Mouse (Mus musculus): Measurements from ENCODE around the gene Glis3. TPM values are rescaled to one million over a fixed set of nuclear protein-coding genes. Genes with fewer than 3 reads are reported as not detected.

Glis3 gene
- polyA plus RNA-seq, 1 experiment from 2014 or later = 3.8 TPM

- no peaks in the 10 kb centered on the region for H3K36me3 ChIP-seq
- H3K27me3 ChIP-seq = no peaks in the 10 kb centered on the region
- ATAC-seq (ENCODE audit: insufficient number of reproducible peaks, insufficient read depth, low FRiP score, low TSS enrichment, low read depth) = no peak
- H3K9ac ChIP-seq (replicated peaks) = no peak overlapping the region
- H3K4me3 ChIP-seq (replicated peaks) = no peak overlapping the region
- no peak overlapping the region for H3K4me2 ChIP-seq
- H3K4me1 ChIP-seq (replicated peaks) = peaks cover 17% of the 10 kb centered on the region
- no peak overlapping the region for H3K27ac ChIP-seq
- H3K9me3 ChIP-seq = no peaks in the 10 kb centered on the region
- 88% methylated on average over 6 of the region's 6 CpGs for WGBS
Measured at GRCm38 (mm10) chr19:28478055-28478454, 201.8 kb downstream of the Glis3 start.

- H3K4me1 ChIP-seq (replicated peaks) = peaks cover 17% of the 10 kb centered on the region
- H3K27me3 ChIP-seq = no peaks in the 10 kb centered on the region
- no peaks in the 10 kb centered on the region for H3K9me3 ChIP-seq
- H3K4me3 ChIP-seq (replicated peaks) = no peak overlapping the region
- ATAC-seq (ENCODE audit: insufficient number of reproducible peaks, insufficient read depth, low FRiP score, low TSS enrichment, low read depth) = no peak
- H3K27ac ChIP-seq = no peak overlapping the region
- H3K4me2 ChIP-seq = no peak overlapping the region
- H3K9ac ChIP-seq (replicated peaks) = no peak overlapping the region
- H3K36me3 ChIP-seq = no peaks in the 10 kb centered on the region
- WGBS = 56% methylated on average over 6 of the region's 6 CpGs
Measured at GRCm38 (mm10) chr19:28477326-28477863, 202.5 kb downstream of the Glis3 start.

GRCm38 (mm10) chr19:28473621-28474020, 206.3 kb downstream of the Glis3 start:
- Histone ChIP-seq H3K4me1 (replicated peaks) (peaks cover 17% of the 10 kb centered on the region), H3K9ac (replicated peaks) (no peak overlapping the region), H3K36me3 (no peaks in the 10 kb centered on the region), H3K27me3 (no peaks in the 10 kb centered on the region), H3K4me3 (replicated peaks) (no peak overlapping the region), H3K9me3 (no peaks in the 10 kb centered on the region), H3K27ac (no peak overlapping the region), H3K4me2 (no peak overlapping the region)
- ATAC-seq (ENCODE audit: insufficient number of reproducible peaks, insufficient read depth, low FRiP score, low TSS enrichment, low read depth) = no peak
- 90% methylated on average over 5 of the region's 5 CpGs for WGBS

GRCm38 (mm10) chr19:28471144-28471543, 208.7 kb downstream of the Glis3 start:
- Histone ChIP-seq H3K4me1 (replicated peaks) (peaks cover 6% of the 10 kb centered on the region), H3K9me3 (no peaks in the 10 kb centered on the region), H3K9ac (replicated peaks) (no peak overlapping the region), H3K4me3 (replicated peaks) (no peak overlapping the region), H3K27me3 (no peaks in the 10 kb centered on the region), H3K4me2 (no peak overlapping the region), H3K36me3 (no peaks in the 10 kb centered on the region), H3K27ac (no peak overlapping the region)
- ATAC-seq (ENCODE audit: insufficient number of reproducible peaks, insufficient read depth, low FRiP score, low TSS enrichment, low read depth) = no peak
- 65% methylated on average over 7 of the region's 8 CpGs for WGBS

- Histone ChIP-seq H3K9me3 (no peaks in the 10 kb centered on the region), H3K27me3 (no peaks in the 10 kb centered on the region), H3K4me1 (replicated peaks) (peaks cover 18% of the 10 kb centered on the region), H3K4me2 (no peak overlapping the region), H3K4me3 (replicated peaks) (no peak overlapping the region), H3K36me3 (no peaks in the 10 kb centered on the region), H3K9ac (replicated peaks) (no peak overlapping the region), H3K27ac (no peak overlapping the region)
- 33% methylated on average over 5 of the region's 5 CpGs for WGBS
- ATAC-seq (ENCODE audit: insufficient number of reproducible peaks, insufficient read depth, low FRiP score, low TSS enrichment, low read depth) = no peak
Measured at GRCm38 (mm10) chr19:28465779-28466178, 214.1 kb downstream of the Glis3 start.

GRCm38 (mm10) chr19:28454331-28454730, 225.5 kb downstream of the Glis3 start:
- Histone ChIP-seq H3K36me3 (no peaks in the 10 kb centered on the region), H3K9me3 (no peaks in the 10 kb centered on the region), H3K4me3 (replicated peaks) (no peak overlapping the region), H3K4me2 (no peak overlapping the region), H3K27me3 (no peaks in the 10 kb centered on the region), H3K27ac (no peak overlapping the region), H3K4me1 (replicated peaks) (peaks cover 18% of the 10 kb centered on the region), H3K9ac (replicated peaks) (no peak overlapping the region)
- no peak for ATAC-seq (ENCODE audit: insufficient number of reproducible peaks, insufficient read depth, low FRiP score, low TSS enrichment, low read depth)
- 91% methylated on average over 8 of the region's 8 CpGs for WGBS

GRCm38 (mm10) chr19:28452951-28453520, 226.8 kb downstream of the Glis3 start:
- H3K9ac ChIP-seq (replicated peaks) = no peak overlapping the region
- no peak overlapping the region for H3K27ac ChIP-seq
- H3K4me2 ChIP-seq = peak overlapping the region; percentile 29; the same call in 1 of the 2 replicates
- H3K36me3 ChIP-seq = no peaks in the 10 kb centered on the region
- no peak for ATAC-seq (ENCODE audit: insufficient number of reproducible peaks, insufficient read depth, low FRiP score, low TSS enrichment, low read depth)
- no peaks in the 10 kb centered on the region for H3K27me3 ChIP-seq
- WGBS = 24% methylated on average over 12 of the region's 12 CpGs
- H3K4me3 ChIP-seq (replicated peaks) = no peak overlapping the region
- peaks cover 28% of the 10 kb centered on the region for H3K4me1 ChIP-seq (replicated peaks)
- H3K9me3 ChIP-seq = no peaks in the 10 kb centered on the region

GRCm38 (mm10) chr19:28448811-28449210, 231.1 kb downstream of the Glis3 start:
- Histone ChIP-seq H3K9ac (replicated peaks) (no peak overlapping the region), H3K9me3 (no peaks in the 10 kb centered on the region), H3K27ac (no peak overlapping the region), H3K36me3 (no peaks in the 10 kb centered on the region), H3K4me1 (replicated peaks) (peaks cover 32% of the 10 kb centered on the region), H3K4me3 (replicated peaks) (no peak overlapping the region), H3K27me3 (no peaks in the 10 kb centered on the region), H3K4me2 (no peak overlapping the region)
- ATAC-seq (ENCODE audit: insufficient number of reproducible peaks, insufficient read depth, low FRiP score, low TSS enrichment, low read depth) = no peak
- 70% methylated on average over 4 of the region's 4 CpGs for WGBS

GRCm38 (mm10) chr19:28442161-28442560, 237.7 kb downstream of the Glis3 start:
- H3K27me3 ChIP-seq = no peaks in the 10 kb centered on the region
- no peak for ATAC-seq (ENCODE audit: insufficient number of reproducible peaks, insufficient read depth, low FRiP score, low TSS enrichment, low read depth)
- no peak overlapping the region for H3K9ac ChIP-seq (replicated peaks)
- no peaks in the 10 kb centered on the region for H3K4me1 ChIP-seq (replicated peaks)
- H3K9me3 ChIP-seq = no peaks in the 10 kb centered on the region
- H3K4me3 ChIP-seq (replicated peaks) = no peak overlapping the region
- no peak overlapping the region for H3K4me2 ChIP-seq
- no peak overlapping the region for H3K27ac ChIP-seq
- no peaks in the 10 kb centered on the region for H3K36me3 ChIP-seq
- 87% methylated on average over 4 of the region's 4 CpGs for WGBS

GRCm38 (mm10) chr19:28436457-28437148, 243.3 kb downstream of the Glis3 start:
- Histone ChIP-seq H3K9me3 (no peaks in the 10 kb centered on the region), H3K4me1 (replicated peaks) (no peaks in the 10 kb centered on the region), H3K27me3 (no peaks in the 10 kb centered on the region), H3K4me2 (no peak overlapping the region), H3K36me3 (no peaks in the 10 kb centered on the region), H3K9ac (replicated peaks) (no peak overlapping the region), H3K4me3 (replicated peaks) (no peak overlapping the region), H3K27ac (no peak overlapping the region)
- no peak for ATAC-seq (ENCODE audit: insufficient number of reproducible peaks, insufficient read depth, low FRiP score, low TSS enrichment, low read depth)
- WGBS = 76% methylated on average over 12 of the region's 12 CpGs

GRCm38 (mm10) chr19:28428220-28428816, 251.6 kb downstream of the Glis3 start:
- no peak for ATAC-seq (ENCODE audit: insufficient number of reproducible peaks, insufficient read depth, low FRiP score, low TSS enrichment, low read depth)
- H3K9ac ChIP-seq (replicated peaks) = no peak overlapping the region
- no peak overlapping the region for H3K27ac ChIP-seq
- H3K4me3 ChIP-seq (replicated peaks) = no peak overlapping the region
- no peaks in the 10 kb centered on the region for H3K27me3 ChIP-seq
- no peaks in the 10 kb centered on the region for H3K36me3 ChIP-seq
- H3K4me1 ChIP-seq (replicated peaks) = no peaks in the 10 kb centered on the region
- H3K4me2 ChIP-seq = no peak overlapping the region
- no peaks in the 10 kb centered on the region for H3K9me3 ChIP-seq
- 81% methylated on average over 6 of the region's 6 CpGs for WGBS
